7 mouse cellular contexts compared by ENCODE assay signal in genomic region chr13:63330236-63330860, GRCm38 (mm10).
DNase-seq lines count a peak whose midpoint lies in the region; ATAC-seq and TF ChIP-seq lines count a peak whose summit lies in the region.

No protein-coding gene starts in this region.

- no peak overlapping the region for H3K4me2 ChIP-seq in limb, embryonic 14.5 days (replicated peaks; ENCODE audit: low read depth, low read length, severe bottlenecking)

- WGBS in limb, embryonic 14.5 days, result 19% methylated on average over 9 of the region's 9 CpGs

- TF ChIP-seq POLR2A in ES-Bruce4 (IDR thresholded peaks at IDR 0.05; ENCODE audit: insufficient read depth, low read length), result no peak
- no peak for TF ChIP-seq POLR2A in limb, embryonic 14.5 days (IDR thresholded peaks at IDR 0.05; ENCODE audit: borderline replicate concordance, extremely low read depth, insufficient read depth, insufficient read length)

- peak; percentile 59; the same call in 1 of the 2 replicates for ATAC-seq in limb, embryonic 14.5 days (ENCODE audit: low FRiP score, low read depth)
- ATAC-seq in megakaryocyte progenitor cell, adult 5-6 weeks (replicated peaks; ENCODE audit: poor library complexity), result no peak

- H3K4me3 ChIP-seq in ES-Bruce4 (ENCODE audit: low read depth, low read length), result no peak overlapping the region
- H3K4me3 ChIP-seq in limb, embryonic 14.5 days (replicated peaks; ENCODE audit: low read length), result no peak overlapping the region

- H3K27ac ChIP-seq in ES-Bruce4 (ENCODE audit: insufficient read depth, low read length), result no peak overlapping the region
- H3K27ac ChIP-seq in limb, embryonic 14.5 days (replicated peaks; ENCODE audit: low read depth, low read length), result peak overlapping the region; percentile 81

- TF ChIP-seq CTCF in ES-Bruce4 (IDR thresholded peaks at IDR 0.05; ENCODE audit: low read depth, low read length), result no peak

- TF ChIP-seq EP300 in ES-Bruce4 (IDR thresholded peaks at IDR 0.05; ENCODE audit: insufficient read depth, low read depth, low read length), result peak; percentile 59; the same call in 1 of the 2 replicates

- H3K9me3 ChIP-seq in ES-Bruce4 (replicated peaks; ENCODE audit: control insufficient read depth, insufficient read depth, low read length, poor library complexity, severe bottlenecking), result no peaks in the 10 kb centered on the region
- H3K9me3 ChIP-seq in limb, embryonic 14.5 days (ENCODE audit: control insufficient read depth, low read length), result no peaks in the 10 kb centered on the region

- peak; percentile 82 for DNase-seq in Muller cell, postnatal 12 days (ENCODE audit: inconsistent ontology term)
- DNase-seq in frontal cortex, postnatal 10 days (ENCODE audit: low spot score in 2 of 2), result peak; percentile 39 to 49
- DNase-seq in limb, embryonic 14.5 days (ENCODE audit: low spot score), result peak; percentile 76
- no peak for DNase-seq in ovary, postnatal 14 days (ENCODE audit: low spot score)
- no peak for DNase-seq in thymus, postnatal 10 days (ENCODE audit: low spot score in 2 of 2)

- no peaks in the 10 kb centered on the region for H3K36me3 ChIP-seq in ES-Bruce4 (ENCODE audit: control insufficient read depth, insufficient read depth, low read length, poor library complexity, severe bottlenecking)
- H3K36me3 ChIP-seq in limb, embryonic 14.5 days (ENCODE audit: control insufficient read depth, insufficient read depth, low read length), result no peaks in the 10 kb centered on the region

- H3K9ac ChIP-seq in ES-Bruce4 (ENCODE audit: low read depth, poor library complexity, severe bottlenecking), result no peak overlapping the region
- no peak overlapping the region for H3K9ac ChIP-seq in limb, embryonic 14.5 days (ENCODE audit: low read depth, low read length, severe bottlenecking)

- peaks cover 3% of the 10 kb centered on the region for H3K4me1 ChIP-seq in ES-Bruce4 (ENCODE audit: control insufficient read depth, insufficient read depth, low read length)
- H3K4me1 ChIP-seq in limb, embryonic 14.5 days (ENCODE audit: control insufficient read depth, insufficient read depth, low read length), result peaks cover 41% of the 10 kb centered on the region

- H3K27me3 ChIP-seq in ES-Bruce4 (ENCODE audit: control insufficient read depth, insufficient read depth, low read length, poor library complexity, severe bottlenecking), result no peaks in the 10 kb centered on the region
- no peaks in the 10 kb centered on the region for H3K27me3 ChIP-seq in limb, embryonic 14.5 days (ENCODE audit: control insufficient read depth, insufficient read depth, low read length)

Comparison
In these comparisons a context has a peak if more than half of its experiments do, and no peak if none do; other contexts are left out.
1. DNase-seq: peak in Muller cell, postnatal 12 days (single experiment), frontal cortex, postnatal 10 days (2 of 2) and limb, embryonic 14.5 days (single experiment); none in ovary, postnatal 14 days (single experiment) and thymus, postnatal 10 days (0 of 2).